ENCODE assay signal across 10 mouse cellular contexts in the genomic region with DNA sequence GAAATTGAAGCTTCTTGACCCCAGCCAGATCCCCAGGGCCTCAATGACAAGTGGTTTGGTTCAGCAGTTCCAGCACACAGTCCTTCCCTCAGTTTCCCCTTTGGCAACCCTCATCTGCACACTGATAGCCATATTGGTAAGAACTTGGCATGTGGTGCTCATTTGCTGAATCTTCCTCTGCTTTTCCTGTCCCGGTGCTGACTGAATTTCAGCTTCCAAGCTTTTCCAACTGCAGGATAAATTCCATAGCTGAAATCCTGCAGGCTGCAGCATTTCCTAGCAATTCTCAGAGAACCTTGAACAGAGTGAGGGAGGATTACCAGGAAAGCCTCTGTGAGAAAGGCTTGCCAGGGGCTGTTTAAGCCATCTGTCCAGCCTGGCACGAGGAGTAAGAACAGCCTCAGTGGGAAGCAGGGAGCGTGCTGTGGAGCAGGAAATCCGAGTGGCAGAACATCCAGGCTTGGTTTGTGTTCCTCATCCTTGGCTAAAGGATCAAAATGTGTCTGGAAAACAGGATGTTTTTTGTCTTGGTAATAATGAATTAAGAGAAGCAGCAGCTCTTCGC. TPM values are rescaled to one million over a fixed set of nuclear protein-coding genes. Genes with fewer than 3 reads are reported as not detected.
DNase-seq lines count a peak whose midpoint lies in the region; ATAC-seq lines count a peak whose summit lies in the region.
"Had no signal": no experiment of that assay in that cellular context is flagged by ENCODE, and none has a peak within 500 bp of the region (broad histone marks: within the 10 kb centered on the region; RNA-seq: fewer than 3 reads in every experiment).

No protein-coding gene starts in this region.

- peak overlapping the region; percentile 12; the same call in 1 of the 2 replicates for H3K27ac ChIP-seq in lung, embryonic 16.5 days (ENCODE audit: low read length)
- H3K27ac ChIP-seq in forebrain, embryonic 16.5 days (ENCODE audit: low read length) = peak overlapping the region; percentile 84
- H3K27ac ChIP-seq in hindbrain, embryonic 14.5 days = 0 out of 2 replicates have a peak overlapping the region, but pooled peaks have one; percentile 43
- H3K27ac ChIP-seq: embryonic facial prominence, embryonic 12.5 days; limb, embryonic 12.5 days had no signal

- intact Hi-C loops in left cerebral cortex, postnatal 36 days (cut with DNase I) = no loop called here

- no peaks in the 10 kb centered on the region for H3K9me3 ChIP-seq in lung, embryonic 16.5 days (ENCODE audit: control insufficient read depth, low read length)
- no peaks in the 10 kb centered on the region for H3K9me3 ChIP-seq in forebrain, embryonic 16.5 days (ENCODE audit: control insufficient read depth, low read length)
- no peaks in the 10 kb centered on the region for H3K9me3 ChIP-seq in hindbrain, embryonic 14.5 days (ENCODE audit: control insufficient read depth, low read length)
- H3K9me3 ChIP-seq: embryonic facial prominence, embryonic 12.5 days; limb, embryonic 12.5 days had no signal

- H3K36me3 ChIP-seq in lung, embryonic 16.5 days (ENCODE audit: control insufficient read depth, insufficient read depth, low read length) = peaks cover 59% of the 10 kb centered on the region
- peaks cover 13% of the 10 kb centered on the region; the same call in 1 of the 2 replicates for H3K36me3 ChIP-seq in forebrain, embryonic 16.5 days (ENCODE audit: control insufficient read depth, insufficient read depth)
- peaks cover 81% of the 10 kb centered on the region for H3K36me3 ChIP-seq in hindbrain, embryonic 14.5 days (replicated peaks; ENCODE audit: control insufficient read depth, insufficient read depth)

- WGBS in lung, embryonic 16.5 days = 89% methylated on average over 5 of the region's 5 CpGs
- WGBS in forebrain, embryonic 16.5 days = 51% methylated on average over 5 of the region's 5 CpGs
- WGBS in hindbrain, embryonic 14.5 days = 89% methylated on average over 5 of the region's 5 CpGs

- no peak overlapping the region for H3K4me3 ChIP-seq in lung, embryonic 16.5 days (ENCODE audit: low read length)
- no peak overlapping the region for H3K4me3 ChIP-seq in forebrain, embryonic 16.5 days (replicated peaks; ENCODE audit: low read length)
- no peak overlapping the region for H3K4me3 ChIP-seq in hindbrain, embryonic 14.5 days (replicated peaks; ENCODE audit: low read length)
- H3K4me3 ChIP-seq: embryonic facial prominence, embryonic 12.5 days; limb, embryonic 12.5 days had no signal

- no peak for ATAC-seq in lung, embryonic 16.5 days (ENCODE audit: low read depth)
- ATAC-seq in forebrain, embryonic 16.5 days = peak; percentile 85
- ATAC-seq in hindbrain, embryonic 14.5 days (ENCODE audit: low FRiP score) = no peak
- no peak for ATAC-seq in monocyte, adult 5-6 weeks (replicated peaks; ENCODE audit: insufficient number of reproducible peaks, low FRiP score, low TSS enrichment, poor library complexity, severe bottlenecking)
- ATAC-seq in inflammation-experienced regulatory T-cells, adult 6 months = no peak

- no peak overlapping the region for H3K4me2 ChIP-seq in lung, embryonic 16.5 days (ENCODE audit: low read depth, low read length)
- no peak overlapping the region for H3K4me2 ChIP-seq in forebrain, embryonic 16.5 days (ENCODE audit: low read length)
- H3K4me2 ChIP-seq in hindbrain, embryonic 14.5 days (replicated peaks) = no peak overlapping the region
- H3K4me2 ChIP-seq: embryonic facial prominence, embryonic 12.5 days; limb, embryonic 12.5 days had no signal

- no peak overlapping the region for H3K9ac ChIP-seq in lung, embryonic 16.5 days (ENCODE audit: low read length)
- H3K9ac ChIP-seq in forebrain, embryonic 16.5 days (replicated peaks; ENCODE audit: low read depth, low read length) = no peak overlapping the region
- H3K9ac ChIP-seq in hindbrain, embryonic 14.5 days = no peak overlapping the region
- H3K9ac ChIP-seq: embryonic facial prominence, embryonic 12.5 days; limb, embryonic 12.5 days had no signal

- H3K4me1 ChIP-seq in lung, embryonic 16.5 days (replicated peaks; ENCODE audit: control insufficient read depth, insufficient read depth, low read length) = peaks cover 7% of the 10 kb centered on the region; the same call in 1 of the 2 replicates
- H3K4me1 ChIP-seq in forebrain, embryonic 16.5 days (replicated peaks; ENCODE audit: control insufficient read depth, insufficient read depth, low read length) = peaks cover 21% of the 10 kb centered on the region
- H3K4me1 ChIP-seq in hindbrain, embryonic 14.5 days (replicated peaks; ENCODE audit: control insufficient read depth, insufficient read depth, low read length) = no peaks in the 10 kb centered on the region
- H3K4me1 ChIP-seq: embryonic facial prominence, embryonic 12.5 days; limb, embryonic 12.5 days had no signal

- H3K27me3 ChIP-seq in lung, embryonic 16.5 days (ENCODE audit: control insufficient read depth, insufficient read depth, low read depth, low read length) = no peaks in the 10 kb centered on the region
- no peaks in the 10 kb centered on the region for H3K27me3 ChIP-seq in forebrain, embryonic 16.5 days (replicated peaks; ENCODE audit: control insufficient read depth, insufficient read depth, low read length)
- H3K27me3 ChIP-seq in hindbrain, embryonic 14.5 days (ENCODE audit: control insufficient read depth, insufficient read depth, low read length) = no peaks in the 10 kb centered on the region
- H3K27me3 ChIP-seq: embryonic facial prominence, embryonic 12.5 days; limb, embryonic 12.5 days had no signal

- DNase-seq in lung, adult 18-20 months = no peak
- DNase-seq in hindbrain, embryonic 14.5 days (ENCODE audit: low spot score) = peak; percentile 45
- peak; percentile 81 to 84 for DNase-seq in left cerebral cortex, postnatal 36 days (ENCODE audit: low spot score in 2 of 2)
- no peak for DNase-seq in adrenal gland, adult 2 months

RNA-seq across cellular contexts. Expression of a gene that starts 12.9 kb away (rescaled TPM):
- 350 and 370 TPM in 2 replicates for polyA plus RNA-seq in lung, embryonic 16.5 days (2015; fragmentation: Nextera tagmentation; extraction: Ambion mirVana)
- 398 and 425 TPM in 2 replicates for polyA plus RNA-seq in forebrain, embryonic 16.5 days (2015; fragmentation: Nextera tagmentation; extraction: Ambion mirVana)
- polyA plus RNA-seq in hindbrain, embryonic 14.5 days (2014; fragmentation: Nextera tagmentation; extraction: Ambion mirVana) = 499 and 550 TPM in 2 replicates
- total RNA-seq in left cerebral cortex, postnatal 36 days (2021) = 100 to 1,000 TPM; 202 to 220 TPM
- total RNA-seq in monocyte, adult 5-6 weeks (2017) = 50.0 to 98.9 TPM (median 90.5 TPM) in 3 replicates
- 100 to 1,000 TPM; 178 to 215 (median 183) TPM for polyA plus RNA-seq in inflammation-experienced regulatory T-cells, adult 6 months (2017; shearing (Covaris generic))
- total RNA-seq in adrenal gland, adult 2 months (2021) = 100 to 1,000 TPM; 263 to 364 TPM
- 264 and 287 TPM in 2 replicates for polyA plus RNA-seq in adrenal gland, adult 2 months (2012; rRNA removed)

RNA-seq across cellular contexts. Expression of a gene that starts 15.5 kb away (rescaled TPM):
- polyA plus RNA-seq in lung, embryonic 16.5 days (2015; fragmentation: Nextera tagmentation; extraction: Ambion mirVana) = 42.4 and 44.3 TPM in 2 replicates
- polyA plus RNA-seq in forebrain, embryonic 16.5 days (2015; fragmentation: Nextera tagmentation; extraction: Ambion mirVana) = 18.6 and 19.1 TPM in 2 replicates
- 10.4 and 11.1 TPM in 2 replicates for polyA plus RNA-seq in hindbrain, embryonic 14.5 days (2014; fragmentation: Nextera tagmentation; extraction: Ambion mirVana)
- 10 to 100 TPM in 1 of 2 experiments, 1 to 10 TPM in 1; 7.9 to 11.8 TPM for total RNA-seq in left cerebral cortex, postnatal 36 days (2021)
- total RNA-seq in monocyte, adult 5-6 weeks (2017) = 1.9 to 8.3 TPM (median 4.5 TPM) in 3 replicates
- polyA plus RNA-seq in inflammation-experienced regulatory T-cells, adult 6 months (2017; shearing (Covaris generic)) = 10 to 100 TPM; 18.9 to 27.2 (median 22.7) TPM
- 10 to 100 TPM; 15.2 to 16.6 TPM for total RNA-seq in adrenal gland, adult 2 months (2021)
- 6.0 and 7.3 TPM in 2 replicates for polyA plus RNA-seq in adrenal gland, adult 2 months (2012; rRNA removed)

RNA-seq across cellular contexts. Expression of a gene that starts 30.6 kb away (rescaled TPM):
- 1.2 and 1.6 TPM in 2 replicates for polyA plus RNA-seq in lung, embryonic 16.5 days (2015; fragmentation: Nextera tagmentation; extraction: Ambion mirVana)
- 4.6 and 5.3 TPM in 2 replicates for polyA plus RNA-seq in forebrain, embryonic 16.5 days (2015; fragmentation: Nextera tagmentation; extraction: Ambion mirVana)
- polyA plus RNA-seq in hindbrain, embryonic 14.5 days (2014; fragmentation: Nextera tagmentation; extraction: Ambion mirVana) = 1.8 and 2.2 TPM in 2 replicates
- 10 to 100 TPM; 18.7 to 23.4 TPM for total RNA-seq in left cerebral cortex, postnatal 36 days (2021)
- total RNA-seq in monocyte, adult 5-6 weeks (2017) = not detected in 3 replicates
- under 1 TPM in 2 of 3 experiments, not detected in 1; 0.35 to 0.38 TPM for polyA plus RNA-seq in inflammation-experienced regulatory T-cells, adult 6 months (2017; shearing (Covaris generic))
- 1,000 to 10,000 TPM in 1 of 2 experiments, 100 to 1,000 TPM in 1; 552 to 1,139 TPM for total RNA-seq in adrenal gland, adult 2 months (2021)
- 258 and 373 TPM in 2 replicates for polyA plus RNA-seq in adrenal gland, adult 2 months (2012; rRNA removed)

RNA-seq across cellular contexts. Expression of a gene that starts 54.8 kb away (rescaled TPM):
- 5.5 and 5.8 TPM in 2 replicates for polyA plus RNA-seq in lung, embryonic 16.5 days (2015; fragmentation: Nextera tagmentation; extraction: Ambion mirVana)
- 7.5 and 7.8 TPM in 2 replicates for polyA plus RNA-seq in forebrain, embryonic 16.5 days (2015; fragmentation: Nextera tagmentation; extraction: Ambion mirVana)
- 7.1 and 9.3 TPM in 2 replicates for polyA plus RNA-seq in hindbrain, embryonic 14.5 days (2014; fragmentation: Nextera tagmentation; extraction: Ambion mirVana)
- 10 to 100 TPM; 12.9 to 13.5 TPM for total RNA-seq in left cerebral cortex, postnatal 36 days (2021)
- total RNA-seq in monocyte, adult 5-6 weeks (2017) = 1.2 to 4.0 TPM (median 2.2 TPM) in 3 replicates
- 1 to 10 TPM in 2 of 3 experiments, under 1 TPM in 1; 0.97 to 1.6 (median 1.5) TPM for polyA plus RNA-seq in inflammation-experienced regulatory T-cells, adult 6 months (2017; shearing (Covaris generic))
- total RNA-seq in adrenal gland, adult 2 months (2021) = 10 to 100 TPM in 1 of 2 experiments, 1 to 10 TPM in 1; 7.3 to 11.4 TPM
- polyA plus RNA-seq in adrenal gland, adult 2 months (2012; rRNA removed) = 5.3 and 5.6 TPM in 2 replicates

RNA-seq across cellular contexts. Expression of a gene that starts 55.1 kb away (rescaled TPM):
- polyA plus RNA-seq in lung, embryonic 16.5 days (2015; fragmentation: Nextera tagmentation; extraction: Ambion mirVana) = 1.2 and 1.4 TPM in 2 replicates
- polyA plus RNA-seq in forebrain, embryonic 16.5 days (2015; fragmentation: Nextera tagmentation; extraction: Ambion mirVana) = 3.9 and 4.4 TPM in 2 replicates
- polyA plus RNA-seq in hindbrain, embryonic 14.5 days (2014; fragmentation: Nextera tagmentation; extraction: Ambion mirVana) = 3.8 and 4.1 TPM in 2 replicates
- total RNA-seq in left cerebral cortex, postnatal 36 days (2021) = 10 to 100 TPM; 16.7 to 19.3 TPM
- total RNA-seq in monocyte, adult 5-6 weeks (2017) = 1.9 to 8.0 TPM (median 5.7 TPM) in 3 replicates
- 1 to 10 TPM in 2 of 3 experiments, under 1 TPM in 1; 0.87 to 2.3 (median 2.3) TPM for polyA plus RNA-seq in inflammation-experienced regulatory T-cells, adult 6 months (2017; shearing (Covaris generic))
- 1 to 10 TPM; 7.0 to 8.5 TPM for total RNA-seq in adrenal gland, adult 2 months (2021)
- polyA plus RNA-seq in adrenal gland, adult 2 months (2012; rRNA removed) = 8.4 and 11.1 TPM in 2 replicates

Comparison
In these comparisons a context has a peak if more than half of its experiments do, and no peak if none do; other contexts are left out.
1. H3K27ac ChIP-seq: peak in every context shown above with its lines; median percentile 84 in forebrain, embryonic 16.5 days; 43 in hindbrain, embryonic 14.5 days; 12 in lung, embryonic 16.5 days.
2. DNase-seq: peak in hindbrain, embryonic 14.5 days (single experiment) and left cerebral cortex, postnatal 36 days (2 of 2); none in lung, adult 18-20 months (0 of 2) and adrenal gland, adult 2 months (single experiment).
3. RNA of a gene that starts 30.6 kb away (polyA plus RNA-seq): 258 to 373 TPM in adrenal gland, adult 2 months; 4.6 to 5.3 TPM in forebrain, embryonic 16.5 days, 1.8 to 2.2 TPM in hindbrain, embryonic 14.5 days, 1.2 to 1.6 TPM in lung, embryonic 16.5 days and 0.35 to 0.38 TPM in inflammation-experienced regulatory T-cells, adult 6 months; every median in the first group is over 10 times any median in the second.